Mouse (Mus musculus): ENCODE results near the gene H60b. TPM values are rescaled to one million over a fixed set of nuclear protein-coding genes. Genes with fewer than 3 reads are reported as not detected.
"Not testable (repeated sequence)": the region's sequence is repeated elsewhere in the genome, so short reads cannot be mapped to it uniquely, and the experiment has no call there.

H60b gene
- total RNA-seq (2021) = under 1 TPM; 0.48 to 0.59 TPM
- long read RNA-seq, experiment 1 = 0 reads
- long read RNA-seq, experiment 2 = 0 reads

GRCm38 (mm10) chr10:22158310-22158999 lies at the start of gene H60b, which contains the start of gene Raet1e:
TSS of gene H60b (plus strand) at chr10:22158586.
TSS of gene Raet1e (plus strand) at chr10:22158569.
- DNase-seq (ENCODE audit: low spot score in 2 of 2) = peak; percentile 45 to 55

GRCm38 (mm10) chr10:22140665-22141280 lies 17.6 kb upstream of the H60b start:
- DNase-seq (ENCODE audit: low spot score in 2 of 2) = peak; percentile 43 to 53

GRCm38 (mm10) chr10:22142194-22142593 lies 16.2 kb upstream of the H60b start:
- DNase-seq (ENCODE audit: low spot score in 2 of 2) = peak in 1 of 2 experiments; percentile 56

- DNase-seq (ENCODE audit: low spot score in 2 of 2) = no peak
Observed at GRCm38 (mm10) chr10:22142926-22143325, 15.5 kb upstream of the H60b start.

- peak; percentile 42 to 52 for DNase-seq (ENCODE audit: low spot score in 2 of 2)
Observed at GRCm38 (mm10) chr10:22148441-22149072, 9.8 kb upstream of the H60b start.

GRCm38 (mm10) chr10:22149073-22149690 lies 9.2 kb upstream of the H60b start, which contains the start of gene E030030I06Rik:
TSS of gene E030030I06Rik (minus strand) at chr10:22149270.
- DNase-seq (ENCODE audit: low spot score in 2 of 2) = no peak

- no peak for DNase-seq (ENCODE audit: low spot score in 2 of 2)
Observed at GRCm38 (mm10) chr10:22149691-22150465, 8.5 kb upstream of the H60b start.

- DNase-seq (ENCODE audit: low spot score in 2 of 2) = no peak
Observed at GRCm38 (mm10) chr10:22150593-22150992, 7.8 kb upstream of the H60b start.

- not testable (repeated sequence) for DNase-seq (ENCODE audit: low spot score in 2 of 2)
Observed at GRCm38 (mm10) chr10:22151056-22151862, 7.1 kb upstream of the H60b start.

- DNase-seq (ENCODE audit: low spot score in 2 of 2) = not testable (repeated sequence)
Observed at GRCm38 (mm10) chr10:22151863-22152640, 6.3 kb upstream of the H60b start.

- DNase-seq (ENCODE audit: low spot score in 2 of 2) = not testable (repeated sequence)
Observed at GRCm38 (mm10) chr10:22153147-22153690, 5.2 kb upstream of the H60b start.

GRCm38 (mm10) chr10:22154127-22154526 lies 4.3 kb upstream of the H60b start:
- DNase-seq (ENCODE audit: low spot score in 2 of 2) = not testable (repeated sequence)

- DNase-seq (ENCODE audit: low spot score in 2 of 2) = no peak
Observed at GRCm38 (mm10) chr10:22154871-22155799, 3.3 kb upstream of the H60b start.

- no peak for DNase-seq (ENCODE audit: low spot score in 2 of 2)
Observed at GRCm38 (mm10) chr10:22159131-22159561, 760 bp downstream of the H60b start.

- DNase-seq (ENCODE audit: low spot score in 2 of 2) = no peak
Observed at GRCm38 (mm10) chr10:22159581-22160140, 1.3 kb downstream of the H60b start.

GRCm38 (mm10) chr10:22163279-22163678 lies 4.9 kb downstream of the H60b start:
- not testable (repeated sequence) for DNase-seq (ENCODE audit: low spot score in 2 of 2)
